Mouse (Mus musculus) bone marrow, adult 2 months (tissue): ENCODE results near the gene Slc4a1.

Experiments
- CTCF ChIP-seq: fragments of 200-500 bp; IDR thresholded peaks from 2 replicates; pipeline ENCODE4 v1.5.1; 2011; ENCODE audit warnings: low read length, control low read depth; ENCODE audit not compliant: control insufficient read depth, insufficient read depth
- POLR2A ChIP-seq: fragments of 200-500 bp; IDR thresholded peaks from 2 replicates; pipeline ENCODE4 v1.6.1; 2011; ENCODE audit warnings: low read depth, mild to moderate bottlenecking, control low read depth, low read length, borderline replicate concordance; ENCODE audit not compliant: control insufficient read depth

GRCm38 (mm10) chr11:102320686-102321005 is 45.4 kb downstream of the Slc4a1 start:
- TF ChIP-seq CTCF = no peak
- TF ChIP-seq POLR2A = 0 out of 2 replicates have a peak, but pooled peaks have one; percentile 34
